Mouse (Mus musculus) E14TG2a.4 (cell line): Measurements from ENCODE around the gene Slc19a1.

ENCODE experiments used
- H3K27me3 ChIP-seq: 2 replicates; pipeline ENCODE4 v1.6.1; 2014; ENCODE audit warnings: low read length, control low read depth; ENCODE audit not compliant: insufficient read depth
- H3K36me3 ChIP-seq: 2 replicates; pipeline ENCODE4 v1.6.1; 2014; ENCODE audit warnings: low read length, control low read depth; ENCODE audit not compliant: insufficient read depth
- H3K4me1 ChIP-seq: replicated peaks from 2 replicates; pipeline ENCODE4 v1.6.1; 2014; ENCODE audit warnings: low read depth, low read length, control low read depth
- H3K4me3 ChIP-seq: replicated peaks from 2 replicates; pipeline ENCODE4 v1.5.1; 2014; ENCODE audit warnings: mild to moderate bottlenecking, low read length
- H3K9me3 ChIP-seq: 2 replicates; pipeline ENCODE4 v1.6.1; 2014; ENCODE audit warnings: low read length, control low read depth
- CTCF ChIP-seq: conservative IDR thresholded peaks from 2 replicates; pipeline ENCODE4 v1.5.1; 2014; ENCODE audit warnings: low read length
- NANOG ChIP-seq: IDR thresholded peaks from 2 replicates; pipeline ENCODE4 v1.6.1; 2014; ENCODE audit warnings: borderline replicate concordance, low read length, mixed read lengths
- POU5F1 ChIP-seq: IDR thresholded peaks from 2 replicates; pipeline ENCODE4 v1.6.1; 2014; ENCODE audit warnings: low read length, borderline replicate concordance

Slc19a1 gene

DNA sequence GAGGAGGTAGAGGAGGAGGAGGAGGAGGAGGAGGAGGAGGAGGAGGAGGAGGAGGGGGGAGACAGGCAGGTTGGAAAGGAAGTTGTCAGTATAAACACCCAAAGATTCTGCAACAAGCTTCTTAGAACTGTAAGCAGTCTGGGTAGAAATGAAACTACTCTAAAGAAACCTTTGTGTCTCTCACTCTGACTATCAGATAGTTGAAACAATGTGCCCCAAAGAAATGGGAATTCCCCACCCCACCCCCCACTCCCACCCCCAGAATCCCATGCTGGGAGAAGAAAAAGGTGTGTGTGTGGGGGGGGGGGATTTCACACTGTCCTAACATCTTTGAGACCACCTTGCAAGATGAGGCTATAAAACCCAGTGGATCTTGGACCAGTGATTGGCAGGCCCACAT, 72.3 kb downstream of the Slc19a1 start:
- no peaks in the 10 kb centered on the region for H3K27me3 ChIP-seq
- H3K36me3 ChIP-seq = peaks cover 41% of the 10 kb centered on the region
- no peak for TF ChIP-seq NANOG
- TF ChIP-seq CTCF = no peak
- TF ChIP-seq POU5F1 = no peak
- peaks cover 60% of the 10 kb centered on the region for H3K4me1 ChIP-seq
- H3K9me3 ChIP-seq = peaks cover 6% of the 10 kb centered on the region
- H3K4me3 ChIP-seq = no peak overlapping the region

DNA sequence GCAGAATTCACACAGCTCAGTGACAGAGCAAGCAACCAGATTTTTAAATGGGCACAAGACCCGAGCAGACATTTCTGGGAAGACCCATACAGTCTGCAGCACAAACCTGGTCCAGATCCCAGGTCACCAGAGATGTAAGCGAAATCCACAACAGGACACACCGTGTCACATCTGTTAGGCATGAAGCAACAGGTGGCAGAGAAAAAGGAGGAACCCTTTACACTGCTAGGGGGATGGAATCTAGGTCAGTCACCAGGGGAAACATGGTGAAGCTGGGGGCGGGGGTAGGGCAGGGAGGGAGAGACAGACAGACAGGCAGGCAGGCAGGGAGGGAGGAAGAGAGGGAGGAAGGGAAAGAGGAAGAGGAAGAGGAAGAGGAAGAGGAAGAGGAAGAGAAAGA, 76.1 kb downstream of the Slc19a1 start:
- Histone ChIP-seq H3K4me3 (no peak overlapping the region), H3K9me3 (peaks cover 6% of the 10 kb centered on the region), H3K27me3 (no peaks in the 10 kb centered on the region), H3K36me3 (peaks cover 62% of the 10 kb centered on the region), H3K4me1 (peaks cover 78% of the 10 kb centered on the region)
- no peak for TF ChIP-seq CTCF
- no peak for TF ChIP-seq NANOG
- TF ChIP-seq POU5F1 = no peak

DNA sequence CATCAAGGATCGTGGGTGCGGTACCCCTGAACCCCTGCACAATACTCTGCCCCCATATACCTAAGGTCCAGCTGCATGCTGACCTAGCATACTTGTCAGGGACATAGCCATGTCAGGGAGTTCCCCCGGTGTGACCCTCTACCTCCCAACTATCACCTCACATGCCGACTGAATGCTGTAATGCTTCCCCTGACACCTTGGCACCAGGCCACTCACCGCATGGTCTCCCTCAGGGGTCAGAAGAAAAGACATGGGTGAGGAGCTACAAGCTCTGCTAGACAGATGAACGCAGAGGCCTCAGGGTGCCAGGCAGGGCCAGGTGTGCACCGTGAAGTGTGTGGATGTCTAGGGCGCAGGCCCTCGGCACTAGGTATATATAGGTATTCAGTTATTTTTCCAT, 78.0 kb downstream of the Slc19a1 start:
- no peak for TF ChIP-seq POU5F1
- no peak for TF ChIP-seq CTCF
- TF ChIP-seq NANOG = no peak
- H3K9me3 ChIP-seq = peaks cover 6% of the 10 kb centered on the region
- peaks cover 79% of the 10 kb centered on the region for H3K4me1 ChIP-seq
- H3K4me3 ChIP-seq = no peak overlapping the region
- no peaks in the 10 kb centered on the region for H3K27me3 ChIP-seq
- peaks cover 69% of the 10 kb centered on the region for H3K36me3 ChIP-seq
